Mouse (Mus musculus) heart, postnatal 0 days (tissue): ENCODE measurements at regions not wholly inside any gene's neighbourhood (a gene's known extent, or its start where the extent isn't known, plus 50 kb on each side); places are given as distances from the start of the nearest gene placed in this dataset.

Experiments used
- ATAC-seq: fragments of 200-750 bp; cut with Nextera tagmentation; 2 replicates; pipeline ENCODE4 v1.8.0; 2017; ENCODE audit warnings: low read depth, moderate number of reproducible peaks, moderate library complexity; ENCODE audit not compliant: insufficient read depth
- DNase-seq: peaks from one replicate; pipeline ENCODE4 v3.0.0-alpha.2; 2016; ENCODE audit warnings: low spot score
- H3K27ac ChIP-seq: fragments of 300-500 bp; sonication (generic); 2 replicates; pipeline ENCODE4 v1.5.1; 2014; ENCODE audit warnings: low read depth, mild to moderate bottlenecking
- H3K27me3 ChIP-seq: fragments of 300-500 bp; sonication (generic); 2 replicates; pipeline ENCODE4 v1.6.1; 2014; ENCODE audit warnings: low read length, mixed read lengths; ENCODE audit not compliant: control insufficient read depth, insufficient read depth
- H3K36me3 ChIP-seq: fragments of 300-500 bp; sonication (generic); replicated peaks from 2 replicates; pipeline ENCODE4 v1.6.1; 2014; ENCODE audit warnings: low read length, mixed read lengths; ENCODE audit not compliant: control insufficient read depth, insufficient read depth
- H3K4me1 ChIP-seq: fragments of 300-500 bp; sonication (generic); 2 replicates; pipeline ENCODE4 v1.6.1; 2014; ENCODE audit warnings: antibody characterized with exemption; ENCODE audit not compliant: control insufficient read depth, insufficient read depth
- H3K4me2 ChIP-seq: fragments of 300-500 bp; sonication (generic); 2 replicates; pipeline ENCODE4 v1.6.1; 2014; ENCODE audit warnings: low read depth, mild to moderate bottlenecking, low read length, moderate library complexity
- H3K4me3 ChIP-seq: fragments of 300-500 bp; sonication (generic); 2 replicates; pipeline ENCODE4 v1.5.1; 2014; ENCODE audit warnings: low read depth, low read length
- H3K9ac ChIP-seq: fragments of 300-500 bp; sonication (generic); replicated peaks from 2 replicates; pipeline ENCODE4 v1.6.1; 2014; ENCODE audit warnings: low read depth, low read length, mixed read lengths
- H3K9me3 ChIP-seq: fragments of 300-500 bp; sonication (generic); replicated peaks from 2 replicates; pipeline ENCODE4 v1.6.1; 2016; ENCODE audit warnings: low read length; ENCODE audit not compliant: control insufficient read depth
- CTCF ChIP-seq: IDR thresholded peaks from 2 replicates; pipeline ENCODE4 v1.5.1; 2016; ENCODE audit warnings: antibody characterized with exemption, control low read depth, low read depth
- EP300 ChIP-seq: IDR thresholded peaks from 2 replicates; pipeline ENCODE4 v1.6.1; 2016; ENCODE audit warnings: antibody characterized with exemption, low read depth
- WGBS: fragments of 180-500 bp; shearing (Covaris S2); extraction: QIAGEN DNeasy Blood & Tissue Kit; methylation state at CpG from one replicate; pipeline ENCODE4 v1.1.7; 2014; 5-methylcytosine and 5-hydroxymethylcytosine counted together

DNA sequence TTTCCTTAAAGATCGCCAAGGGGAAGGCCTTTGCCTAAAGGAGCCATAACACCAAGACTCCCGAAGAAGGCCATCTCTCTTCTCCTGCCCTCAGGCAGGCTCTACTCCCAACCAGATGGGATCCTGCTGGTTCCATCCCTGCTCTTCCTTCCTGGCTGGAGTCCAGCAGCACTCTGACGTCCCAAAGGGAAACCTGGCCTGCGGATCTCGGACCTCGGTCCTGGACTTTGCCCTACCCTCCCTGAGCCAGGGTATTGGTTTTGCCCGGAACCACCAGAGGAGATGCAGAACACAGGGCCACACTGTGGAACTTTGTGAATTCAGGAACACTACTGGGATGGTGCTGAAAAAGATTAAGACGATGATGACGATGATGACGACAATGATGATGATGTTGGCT is 67.4 kb upstream of the Myo10 start:
- no peak for TF ChIP-seq CTCF
- TF ChIP-seq EP300: no peak
- no peak overlapping the region for H3K4me2 ChIP-seq
- no peak overlapping the region for H3K4me3 ChIP-seq
- H3K9me3 ChIP-seq: no peaks in the 10 kb centered on the region
- H3K27me3 ChIP-seq: peaks cover 12% of the 10 kb centered on the region; the same call in 1 of the 2 replicates
- ATAC-seq (no peak), DNase-seq (no peak)
- H3K4me1 ChIP-seq: no peaks in the 10 kb centered on the region
- no peak overlapping the region for H3K27ac ChIP-seq
- no peaks in the 10 kb centered on the region for H3K36me3 ChIP-seq
- no peak overlapping the region for H3K9ac ChIP-seq
- WGBS: 78% methylated on average over 10 of the region's 10 CpGs

DNA sequence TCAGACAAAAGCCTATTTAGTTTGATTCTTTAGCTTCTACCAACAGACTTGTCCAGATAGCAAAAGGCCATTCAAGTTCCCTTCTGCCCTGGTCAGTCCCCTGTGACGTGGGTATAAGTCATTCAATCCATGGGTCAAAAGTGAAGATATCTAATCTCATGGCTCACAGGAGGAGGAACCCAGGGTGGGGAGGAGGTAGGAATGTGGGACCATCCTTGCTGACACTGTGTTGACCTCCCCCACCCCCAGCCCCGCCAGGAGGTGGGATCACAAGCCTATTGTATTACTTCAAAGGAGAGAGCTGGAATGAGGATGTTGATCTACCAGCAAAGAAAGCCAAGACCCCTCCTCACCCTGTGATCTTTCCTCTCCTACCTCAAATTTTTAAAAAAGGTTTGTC is 66.5 kb upstream of the Myo10 start:
- no peak overlapping the region for H3K4me3 ChIP-seq
- H3K9ac ChIP-seq: no peak overlapping the region
- no peaks in the 10 kb centered on the region for H3K9me3 ChIP-seq
- ATAC-seq: no peak
- no peaks in the 10 kb centered on the region for H3K4me1 ChIP-seq
- TF ChIP-seq EP300 (no peak), CTCF (no peak)
- H3K27me3 ChIP-seq: peaks cover 8% of the 10 kb centered on the region; the same call in 1 of the 2 replicates
- WGBS: 48% methylated on average over 2 of the region's 2 CpGs
- H3K36me3 ChIP-seq: no peaks in the 10 kb centered on the region
- no peak overlapping the region for H3K4me2 ChIP-seq
- no peak overlapping the region for H3K27ac ChIP-seq
- DNase-seq: no peak

DNA sequence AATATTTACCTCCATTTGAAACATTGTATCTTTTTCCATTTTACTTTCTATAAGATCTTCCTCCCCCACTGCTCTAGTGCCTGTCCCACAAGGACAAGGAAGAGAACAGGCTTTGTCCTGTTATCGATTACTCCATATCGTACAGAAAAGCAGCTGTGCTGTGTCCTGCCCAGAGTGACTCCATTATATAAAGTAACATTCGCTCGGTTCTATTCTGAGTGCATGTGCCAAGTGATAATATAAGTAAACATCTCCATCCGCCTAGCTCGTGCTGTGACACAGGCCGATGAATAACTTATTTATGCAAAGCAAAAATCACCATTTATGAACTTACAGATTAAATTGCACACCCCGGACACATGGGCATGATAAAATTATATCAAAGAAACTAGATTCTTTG is 64.8 kb upstream of the Myo10 start:
- Histone ChIP-seq H3K4me2 (no peak overlapping the region), H3K9me3 (no peaks in the 10 kb centered on the region), H3K4me1 (no peaks in the 10 kb centered on the region), H3K9ac (no peak overlapping the region), H3K27ac (no peak overlapping the region), H3K27me3 (peaks cover 3% of the 10 kb centered on the region; the same call in 1 of the 2 replicates), H3K36me3 (no peaks in the 10 kb centered on the region), H3K4me3 (no peak overlapping the region)
- no peak for ATAC-seq
- DNase-seq: no peak
- 58% methylated on average over 8 of the region's 8 CpGs for WGBS
- TF ChIP-seq CTCF: no peak
- TF ChIP-seq EP300: no peak

DNA sequence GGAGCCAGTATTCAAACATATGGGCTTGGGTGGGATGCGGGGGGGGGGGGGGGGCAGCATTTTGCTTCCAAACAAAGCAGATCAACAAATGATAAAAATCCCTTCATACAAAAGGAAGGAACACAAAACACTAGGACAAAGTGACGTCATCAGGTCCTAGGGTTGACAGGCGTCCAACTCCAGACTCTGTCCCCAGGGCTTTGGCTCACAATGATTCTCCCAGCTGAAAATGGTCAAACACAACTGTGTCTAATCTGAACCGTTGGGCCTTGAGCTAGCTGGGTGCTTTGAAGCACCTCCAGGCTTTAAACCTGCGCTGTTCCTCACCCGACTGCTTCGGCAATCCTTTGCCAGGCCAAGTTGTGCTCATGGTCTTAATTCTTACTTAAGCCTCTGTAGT is 64.1 kb upstream of the Myo10 start:
- no peak overlapping the region for H3K9ac ChIP-seq
- no peaks in the 10 kb centered on the region for H3K4me1 ChIP-seq
- no peak overlapping the region for H3K4me2 ChIP-seq
- no peak for DNase-seq
- H3K9me3 ChIP-seq: no peaks in the 10 kb centered on the region
- 57% methylated on average over 7 of the region's 7 CpGs for WGBS
- H3K4me3 ChIP-seq: no peak overlapping the region
- H3K36me3 ChIP-seq: no peaks in the 10 kb centered on the region
- no peaks in the 10 kb centered on the region for H3K27me3 ChIP-seq
- no peak for TF ChIP-seq CTCF
- TF ChIP-seq EP300: no peak
- H3K27ac ChIP-seq: no peak overlapping the region
- no peak for ATAC-seq

DNA sequence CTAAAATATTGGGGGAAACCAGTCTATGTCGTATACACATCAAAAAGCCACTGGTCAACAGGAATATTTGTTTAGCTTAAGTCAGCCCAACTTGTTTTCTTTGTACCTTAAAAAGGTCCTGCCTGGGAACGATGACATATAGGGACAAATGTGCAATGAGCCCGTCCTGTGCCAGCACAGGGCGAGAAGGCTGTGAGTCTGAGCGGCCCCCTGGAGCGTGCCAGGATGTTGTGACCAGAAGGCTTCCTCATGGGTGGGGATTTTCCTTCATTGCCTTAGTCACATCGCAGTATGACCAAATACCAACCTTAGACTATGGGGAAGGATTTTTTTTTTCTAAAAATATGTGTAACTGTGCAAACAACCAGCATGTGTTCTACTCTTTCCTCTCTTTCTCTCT is 58.7 kb upstream of the Myo10 start:
- DNase-seq: no peak
- 66% methylated on average over 7 of the region's 7 CpGs for WGBS
- H3K9me3 ChIP-seq: no peaks in the 10 kb centered on the region
- H3K9ac ChIP-seq: no peak overlapping the region
- no peaks in the 10 kb centered on the region for H3K27me3 ChIP-seq
- H3K36me3 ChIP-seq: no peaks in the 10 kb centered on the region
- no peak for ATAC-seq
- H3K4me1 ChIP-seq: no peaks in the 10 kb centered on the region
- no peak overlapping the region for H3K4me2 ChIP-seq
- TF ChIP-seq CTCF: no peak
- TF ChIP-seq EP300: no peak
- H3K4me3 ChIP-seq: no peak overlapping the region
- H3K27ac ChIP-seq: no peak overlapping the region

DNA sequence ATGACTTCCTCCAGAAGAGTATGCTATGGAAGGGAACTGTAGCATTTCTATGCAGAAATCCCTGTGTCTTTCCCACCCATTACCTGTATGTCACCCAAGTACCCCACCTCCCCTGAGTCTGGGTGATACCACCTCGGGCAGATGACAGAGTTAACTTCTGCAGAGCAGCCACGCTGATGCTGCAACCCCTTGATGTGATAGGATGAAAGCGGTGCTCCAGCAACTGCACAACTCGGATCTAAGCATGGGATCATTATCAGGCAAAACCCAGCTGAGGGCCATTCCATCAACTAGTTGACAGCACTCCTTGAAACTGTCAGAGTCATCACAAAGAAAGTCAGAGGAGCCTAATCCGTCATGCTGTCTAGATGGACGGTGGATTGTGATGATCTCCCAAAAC is 49.8 kb upstream of the Myo10 start:
- ATAC-seq (no peak), DNase-seq (no peak)
- H3K27me3 ChIP-seq: no peaks in the 10 kb centered on the region
- WGBS: 22% methylated on average over 6 of the region's 6 CpGs
- no peaks in the 10 kb centered on the region for H3K4me1 ChIP-seq
- no peak overlapping the region for H3K4me3 ChIP-seq
- no peak overlapping the region for H3K4me2 ChIP-seq
- H3K9ac ChIP-seq: no peak overlapping the region
- H3K36me3 ChIP-seq: no peaks in the 10 kb centered on the region
- TF ChIP-seq EP300 (no peak), CTCF (no peak)
- H3K9me3 ChIP-seq: no peaks in the 10 kb centered on the region
- no peak overlapping the region for H3K27ac ChIP-seq
